In the genomic region with DNA sequence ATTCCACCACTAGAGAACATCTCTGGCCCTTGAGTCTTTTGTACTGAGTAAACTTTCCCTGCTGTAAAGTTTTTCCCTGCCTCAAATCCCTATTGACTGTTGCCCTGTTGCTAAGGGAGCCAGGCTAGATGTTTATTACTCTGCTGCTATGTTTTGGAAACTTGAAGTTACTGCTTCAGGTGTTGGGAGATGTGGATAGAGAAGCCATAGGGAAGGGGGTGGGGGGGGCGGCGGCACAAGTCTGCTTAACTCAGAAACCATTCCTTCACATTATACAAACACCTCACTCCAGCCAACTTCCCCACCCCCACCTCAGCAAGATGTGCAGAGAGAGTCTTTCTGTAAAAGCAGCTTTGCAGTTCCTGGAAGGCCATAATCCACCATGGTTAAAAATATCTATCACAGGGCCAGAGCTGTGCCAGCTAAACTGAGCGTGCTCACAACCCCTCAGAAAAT, we compare ENCODE assay signal across 11 mouse cellular contexts. TPM values are rescaled to one million over a fixed set of nuclear protein-coding genes. Genes with fewer than 3 reads are reported as not detected.
A peak's percentile ranks its signal among the peaks of the same experiment; 100 is the strongest.
DNase-seq lines count a peak whose midpoint lies in the region; ATAC-seq lines count a peak whose summit lies in the region.
"Had no signal": no experiment of that assay in that cellular context is flagged by ENCODE, and none has a peak within 500 bp of the region (broad histone marks: within the 10 kb centered on the region; RNA-seq: fewer than 3 reads in every experiment).

No protein-coding gene starts in this region.

- no peaks in the 10 kb centered on the region for H3K27me3 ChIP-seq in embryonic facial prominence, embryonic 12.5 days
- H3K27me3 ChIP-seq in heart, embryonic 14.5 days (ENCODE audit: control insufficient read depth, insufficient read depth, low read length) = no peaks in the 10 kb centered on the region
- H3K27me3 ChIP-seq: liver, embryonic 13.5 days had no signal

- H3K27ac ChIP-seq in embryonic facial prominence, embryonic 12.5 days = peak overlapping the region; percentile 89
- peak overlapping the region; percentile 89 to 91 for H3K27ac ChIP-seq in heart, embryonic 14.5 days (replicated peaks in 1 of 2; ENCODE audit: control insufficient read depth in 1 of 2, insufficient read depth in 1 of 2, low read depth in 2 of 2, low read length in 2 of 2)
- H3K27ac ChIP-seq: liver, embryonic 13.5 days had no signal

- H3K4me3 ChIP-seq in embryonic facial prominence, embryonic 12.5 days = no peak overlapping the region
- no peak overlapping the region for H3K4me3 ChIP-seq in heart, embryonic 14.5 days (ENCODE audit: control insufficient read depth in 1 of 2, insufficient read depth in 1 of 2, low read depth in 1 of 2, low read length in 2 of 2)
- H3K4me3 ChIP-seq: liver, embryonic 13.5 days had no signal

- H3K36me3 ChIP-seq in embryonic facial prominence, embryonic 12.5 days = peaks cover 21% of the 10 kb centered on the region
- H3K36me3 ChIP-seq in heart, embryonic 14.5 days (ENCODE audit: control insufficient read depth, insufficient read depth, low read length) = peaks cover 28% of the 10 kb centered on the region

- H3K4me2 ChIP-seq in embryonic facial prominence, embryonic 12.5 days (replicated peaks) = no peak overlapping the region
- H3K4me2 ChIP-seq in heart, embryonic 14.5 days (ENCODE audit: low read length) = 0 out of 2 replicates have a peak overlapping the region, but pooled peaks have one; percentile 31
- H3K4me2 ChIP-seq: liver, embryonic 13.5 days had no signal

- DNase-seq in left cerebral cortex, postnatal 14 days (ENCODE audit: low spot score in 2 of 2) = peak; percentile 27 to 66
- DNase-seq in left cerebral cortex, adult 11 months (ENCODE audit: low spot score) = no peak
- peak; percentile 19 to 38 for DNase-seq in lung, postnatal 4 days
- DNase-seq in urinary bladder, postnatal 36 days (ENCODE audit: low spot score in 2 of 2) = no peak
- DNase-seq in adrenal gland, postnatal 36 days = no peak
- no peak for DNase-seq in cerebellum, adult 9-11 months
- DNase-seq: cerebellum, adult 18-20 months; gastrocnemius, postnatal 10 days; liver, embryonic 13.5 days had no signal

- ATAC-seq in embryonic facial prominence, embryonic 12.5 days (ENCODE audit: insufficient number of reproducible peaks, insufficient read depth, low FRiP score, low TSS enrichment) = no peak
- ATAC-seq in heart, embryonic 14.5 days (ENCODE audit: insufficient number of reproducible peaks, insufficient read depth, low FRiP score, low read depth) = no peak; the same call in 1 of the 2 replicates

- H3K9me3 ChIP-seq in embryonic facial prominence, embryonic 12.5 days = no peaks in the 10 kb centered on the region
- H3K9me3 ChIP-seq in heart, embryonic 14.5 days (ENCODE audit: control insufficient read depth, low read length) = no peaks in the 10 kb centered on the region
- H3K9me3 ChIP-seq: liver, embryonic 13.5 days had no signal

- WGBS in embryonic facial prominence, embryonic 12.5 days = 68% methylated on average over 3 of the region's 3 CpGs
- WGBS in heart, embryonic 14.5 days = 33% methylated on average over 3 of the region's 3 CpGs

- no peak overlapping the region for H3K9ac ChIP-seq in embryonic facial prominence, embryonic 12.5 days
- peak overlapping the region; percentile 31; the same call in 1 of the 2 replicates for H3K9ac ChIP-seq in heart, embryonic 14.5 days (ENCODE audit: low read length)
- H3K9ac ChIP-seq: liver, embryonic 13.5 days had no signal

- H3K4me1 ChIP-seq in embryonic facial prominence, embryonic 12.5 days = peaks cover 13% of the 10 kb centered on the region; the same call in 1 of the 2 replicates
- peaks cover 16 to 20% of the 10 kb centered on the region in 2 experiments for H3K4me1 ChIP-seq in heart, embryonic 14.5 days (ENCODE audit: control insufficient read depth in 2 of 2, insufficient read depth in 2 of 2, low read length in 2 of 2)

- intact Hi-C loops in left cerebral cortex, postnatal 14 days (cut with DNase I) = loop anchor here (1.0 to 5.0 kb wide), 3 partner anchors 22 to 111 kb away; no protein-coding TSS in a partner anchor

RNA-seq across cellular contexts. Expression of gene Atp5g2, which starts 14.2 kb away (rescaled TPM):
- 10 to 100 TPM; 13.4 to 14.4 TPM for total RNA-seq in left cerebral cortex, postnatal 14 days (2021)
- polyA plus RNA-seq in embryonic facial prominence, embryonic 12.5 days (2016; fragmentation: Nextera tagmentation; extraction: Ambion mirVana) = 61.0 and 68.1 TPM in 2 replicates
- polyA plus RNA-seq in heart, embryonic 14.5 days (2014; fragmentation: Nextera tagmentation; extraction: Ambion mirVana) = 98.6 and 118 TPM in 2 replicates
- total RNA-seq in adrenal gland, postnatal 36 days (2021) = 10 to 100 TPM; 16.8 to 20.8 TPM

RNA-seq across cellular contexts. Expression of gene Atf7, which starts 32.7 kb away (rescaled TPM):
- total RNA-seq in left cerebral cortex, postnatal 14 days (2021) = 10 to 100 TPM; 24.5 to 29.6 TPM
- polyA plus RNA-seq in embryonic facial prominence, embryonic 12.5 days (2016; fragmentation: Nextera tagmentation; extraction: Ambion mirVana) = 33.7 and 34.2 TPM in 2 replicates
- 27.0 and 29.7 TPM in 2 replicates for polyA plus RNA-seq in heart, embryonic 14.5 days (2014; fragmentation: Nextera tagmentation; extraction: Ambion mirVana)
- total RNA-seq in adrenal gland, postnatal 36 days (2021) = 10 to 100 TPM; 65.5 to 66.3 TPM

RNA-seq across cellular contexts. Expression of gene Gm28047, which starts 33.1 kb away (rescaled TPM):
- 1 to 10 TPM in 1 of 2 experiments, not detected in 1; 1.4 TPM for total RNA-seq in left cerebral cortex, postnatal 14 days (2021)
- polyA plus RNA-seq in embryonic facial prominence, embryonic 12.5 days (2016; fragmentation: Nextera tagmentation; extraction: Ambion mirVana) = not detected in 2 replicates
- not detected in 2 replicates for polyA plus RNA-seq in heart, embryonic 14.5 days (2014; fragmentation: Nextera tagmentation; extraction: Ambion mirVana)
- 1 to 10 TPM; 1.2 to 1.4 TPM for total RNA-seq in adrenal gland, postnatal 36 days (2021)
- polyA plus RNA-seq: liver, embryonic 13.5 days had no signal

Comparison
In these comparisons a context has a peak if more than half of its experiments do, and no peak if none do; other contexts are left out.
1. DNase-seq: peak in left cerebral cortex, postnatal 14 days (2 of 2) and lung, postnatal 4 days (2 of 2); none in left cerebral cortex, adult 11 months (single experiment), urinary bladder, postnatal 36 days (0 of 2), adrenal gland, postnatal 36 days (0 of 2) and cerebellum, adult 9-11 months (single experiment).